Comparison of ENCODE assay signal across 22 mouse cellular contexts in genomic region chr2:6939143-6939542, GRCm38 (mm10).
DNase-seq lines count a peak whose midpoint lies in the region; TF ChIP-seq lines count a peak whose summit lies in the region.
"Had no signal": no experiment of that assay in that cellular context is flagged by ENCODE, and none has a peak within 500 bp of the region (broad histone marks: within the 10 kb centered on the region; RNA-seq: fewer than 3 reads in every experiment).

No protein-coding gene starts in this region.

- H3K27ac ChIP-seq in cerebellum, adult 2 months (ENCODE audit: insufficient read depth, low read length) = no peak overlapping the region
- H3K27ac ChIP-seq: embryonic facial prominence, embryonic 13.5 days; embryonic facial prominence, embryonic 15.5 days; forebrain, embryonic 10.5 days; forebrain, embryonic 12.5 days had no signal

- no peak for TF ChIP-seq CTCF in cerebellum, adult 2 months (IDR thresholded peaks at IDR 0.05; ENCODE audit: borderline replicate concordance, insufficient read depth, low read depth, low read length)

- TF ChIP-seq POLR2A in cerebellum, adult 2 months (IDR thresholded peaks at IDR 0.05; ENCODE audit: borderline replicate concordance, insufficient read depth, low read length) = no peak

- H3K4me3 ChIP-seq in cerebellum, adult 2 months (replicated peaks; ENCODE audit: insufficient read depth, low read depth, low read length) = no peak overlapping the region
- H3K4me3 ChIP-seq: embryonic facial prominence, embryonic 13.5 days; embryonic facial prominence, embryonic 15.5 days; erythroblast, embryonic 14.5 days; forebrain, embryonic 10.5 days; forebrain, embryonic 12.5 days had no signal

- DNase-seq in 3134 (ENCODE audit: extremely low read depth, insufficient read length, low spot score) (peak; percentile 3), 3T3-L1 (ENCODE audit: low read depth, low spot score) (peak; percentile 79), NIH3T3 (ENCODE audit: low read depth) (peak; percentile 22)
- DNase-seq in cerebellum, adult 2 months = no peak
- no peak for DNase-seq in thymus, postnatal 0 days (ENCODE audit: low spot score)
- DNase-seq in ovary, postnatal 10 days (ENCODE audit: low spot score) = no peak
- DNase-seq: adrenal gland, adult 8-10 months; adrenal gland, postnatal 14 days; adrenal gland, postnatal 36 days; B cell, adult 2 months; cerebellum, adult 11-12 months; cerebellum, adult 8-10 months; cerebellum, adult 9-11 months; cerebellum, postnatal 14 days; cerebellum, postnatal 36 days; embryo, embryonic 11 days had no signal

- H3K27me3 ChIP-seq in cerebellum, adult 2 months (ENCODE audit: control insufficient read depth, insufficient read depth, low read length) = no peaks in the 10 kb centered on the region; the same call in 1 of the 2 replicates
- H3K27me3 ChIP-seq: CH12.LX; embryonic facial prominence, embryonic 13.5 days; embryonic facial prominence, embryonic 15.5 days; forebrain, embryonic 12.5 days had no signal

- H3K4me1 ChIP-seq in cerebellum, adult 2 months (ENCODE audit: control insufficient read depth, insufficient read depth, low read length) = peaks cover 4% of the 10 kb centered on the region
- H3K4me1 ChIP-seq: embryonic facial prominence, embryonic 13.5 days; embryonic facial prominence, embryonic 15.5 days had no signal

- 96% methylated on average over 2 of the region's 2 CpGs for WGBS in cerebellum, adult 2 months

Comparison
In these comparisons a context has a peak if more than half of its experiments do, and no peak if none do; other contexts are left out.
1. DNase-seq: peak in 3134 (single experiment), 3T3-L1 (single experiment) and NIH3T3 (single experiment); none in cerebellum, adult 2 months (0 of 2), thymus, postnatal 0 days (single experiment) and ovary, postnatal 10 days (single experiment).